Mouse (Mus musculus) gastrocnemius, adult 2 months (tissue): ENCODE data around the gene Aldh3b1. TPM values are rescaled to one million over a fixed set of nuclear protein-coding genes. Genes with fewer than 3 reads are reported as not detected.

Experiments used
- DNase-seq: peaks from one replicate; pipeline ENCODE4 v3.0.0; 2022
- H3K27ac ChIP-seq: fragments of 200-600 bp; 2 replicates; pipeline ENCODE4 v1.8.1; 2022; ENCODE audit warnings: mild to moderate bottlenecking
- H3K4me3 ChIP-seq: fragments of 200-600 bp; 2 replicates; pipeline ENCODE4 v1.8.1; 2022; ENCODE audit warnings: mild to moderate bottlenecking, moderate library complexity
- CTCF ChIP-seq: fragments of 200-600 bp; IDR thresholded peaks from 2 replicates; pipeline ENCODE4 v1.8.1; 2022; ENCODE audit warnings: antibody characterized with exemption, mild to moderate bottlenecking, moderate library complexity
- intact Hi-C: fragments of 180-260 bp; cut with DNase I; formaldehyde crosslinking; loops from one replicate; pipeline ENCODE4 v1.15.1; 2025
- total RNA-seq, 2 experiments: library from RNA; stranded (reverse); gene quantifications; 2 replicates each; pipeline ENCODE4 v1.2.3; 2021

Gene Aldh3b1
- total RNA-seq, 2 experiments from 2014 or later = 0.77 to 0.98 TPM

DNA sequence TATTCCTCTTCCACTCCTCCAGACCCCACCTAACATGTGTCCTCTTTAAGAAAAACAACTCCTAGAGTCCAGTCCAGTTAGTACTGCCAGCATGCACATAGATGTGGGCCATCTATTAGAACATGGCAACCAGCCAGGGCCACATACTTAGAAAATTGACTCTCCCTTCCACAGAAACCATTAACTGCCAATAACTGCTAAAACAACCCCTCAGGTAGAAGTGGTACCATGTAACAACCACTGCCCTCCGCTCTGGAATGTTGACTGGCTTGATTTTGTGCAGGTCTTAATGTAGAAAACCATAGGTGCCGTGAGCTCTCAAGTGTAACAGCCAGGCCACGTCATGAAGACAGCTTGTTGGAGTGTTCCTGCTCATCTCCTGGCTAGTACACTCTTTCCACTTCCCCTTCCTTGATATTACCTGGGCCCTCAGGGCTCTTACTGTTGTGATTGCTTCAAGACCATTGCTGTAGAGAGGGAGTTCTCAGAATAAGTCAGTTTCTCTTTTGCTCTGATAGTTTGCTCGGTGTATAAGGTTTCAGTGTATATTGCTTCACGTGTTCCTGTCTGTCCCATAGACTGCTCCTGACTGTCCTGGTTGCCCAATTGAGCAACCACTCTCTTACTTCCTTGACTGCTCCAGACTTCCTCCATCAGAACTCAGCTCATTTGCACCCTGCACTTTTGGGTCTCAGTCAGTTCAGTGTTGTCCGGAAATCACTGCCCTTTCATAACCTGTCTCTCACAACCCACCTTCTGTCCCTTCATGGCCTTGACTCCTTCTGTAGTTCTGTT lies 49.4 kb downstream of the Aldh3b1 start:
- no peak for TF ChIP-seq CTCF
- intact Hi-C loops = no loop called here
- no peak for DNase-seq
- no peak overlapping the region for H3K27ac ChIP-seq
- no peak overlapping the region for H3K4me3 ChIP-seq

DNA sequence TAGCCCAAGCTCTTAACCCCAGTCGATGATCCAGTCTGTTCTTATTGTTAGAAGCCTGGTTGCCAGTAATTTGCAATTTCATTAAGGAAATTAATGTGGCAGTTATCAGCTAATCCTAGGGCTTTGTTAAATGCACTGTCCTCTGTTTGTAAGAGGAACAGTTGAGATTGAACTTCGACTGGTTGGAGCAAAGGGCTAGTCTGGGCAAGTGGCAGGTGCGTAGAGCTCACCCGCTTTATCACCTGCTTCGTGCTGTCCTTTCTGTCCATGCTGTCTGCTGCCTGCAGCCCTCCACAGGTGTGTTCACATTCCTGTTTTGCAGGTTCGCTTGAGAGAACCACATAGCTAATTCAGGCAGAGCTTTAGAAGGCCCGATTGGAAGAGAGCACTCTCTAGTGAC lies 54.6 kb downstream of the Aldh3b1 start:
- no peak for DNase-seq
- TF ChIP-seq CTCF = no peak

DNA sequence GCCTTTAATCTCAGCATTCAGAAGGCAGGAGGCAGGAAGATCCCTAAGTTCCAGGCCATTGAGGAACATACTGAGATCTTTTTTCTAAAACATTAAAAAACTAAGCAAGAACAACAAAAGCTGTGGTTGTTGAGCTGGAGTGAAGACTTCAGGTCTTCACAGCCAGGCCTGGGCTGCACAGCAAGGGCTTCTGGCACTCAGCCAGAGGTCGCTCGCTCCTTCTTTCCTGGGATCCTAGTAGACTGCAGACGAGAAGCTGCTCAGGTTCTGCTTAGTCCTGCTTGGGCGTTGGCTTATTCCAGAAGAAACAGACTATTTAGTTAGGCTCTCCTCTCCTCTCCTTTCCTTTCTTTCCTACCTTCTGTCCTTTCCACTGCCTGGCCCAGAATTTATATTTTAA lies 57.2 kb downstream of the Aldh3b1 start:
- intact Hi-C loops = no loop called here
- no peak overlapping the region for H3K4me3 ChIP-seq
- no peak overlapping the region for H3K27ac ChIP-seq
- TF ChIP-seq CTCF = no peak
- DNase-seq = no peak

More for the DNA sequence above, 54.6 kb downstream of the Aldh3b1 start:
- Histone ChIP-seq H3K4me3 (no peak overlapping the region), H3K27ac (no peak overlapping the region)
- intact Hi-C loops = no loop called here

DNA sequence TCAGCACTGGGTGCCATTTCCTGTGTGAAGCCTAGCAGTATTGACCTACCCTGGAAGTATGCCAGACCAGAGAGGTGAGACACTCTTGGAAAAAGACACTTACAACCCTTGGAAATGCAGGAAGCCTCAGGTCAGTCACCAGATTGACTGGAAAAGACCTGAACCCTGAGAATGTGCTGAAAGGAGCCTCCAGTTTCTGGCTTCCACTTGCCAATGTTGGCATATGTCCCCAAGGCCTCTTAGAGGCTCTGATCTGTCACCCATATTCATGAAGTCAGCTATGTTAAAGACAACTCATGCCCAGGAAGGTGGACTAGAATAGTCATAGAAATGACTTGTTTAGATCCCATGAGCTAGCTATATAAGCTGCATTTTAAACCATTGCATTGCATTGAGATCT lies 58.1 kb downstream of the Aldh3b1 start:
- no peak for TF ChIP-seq CTCF
- H3K27ac ChIP-seq = no peak overlapping the region
- intact Hi-C loops = no loop called here
- DNase-seq = no peak
- no peak overlapping the region for H3K4me3 ChIP-seq

DNA sequence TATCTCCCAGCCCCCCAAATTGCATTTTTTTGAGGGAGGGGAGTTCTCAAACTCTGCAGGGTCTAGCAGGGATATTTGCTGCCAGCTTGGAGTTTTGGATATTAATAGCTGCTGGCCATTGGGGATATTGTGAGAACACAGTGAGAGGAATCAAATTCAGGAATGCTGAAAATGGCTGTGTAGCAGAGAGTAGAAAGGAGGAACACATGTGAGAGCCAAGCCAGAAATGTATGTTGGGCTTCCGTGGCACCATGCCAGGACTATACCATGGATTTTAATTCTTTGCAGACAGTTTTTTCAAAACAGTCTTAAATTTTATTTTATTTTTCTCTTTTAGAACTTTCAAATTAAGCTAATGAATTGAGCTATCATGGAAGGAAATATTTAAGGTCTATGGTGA lies 61.3 kb downstream of the Aldh3b1 start:
- no peak for DNase-seq
- intact Hi-C loops = no loop called here
- Histone ChIP-seq H3K4me3 (no peak overlapping the region), H3K27ac (no peak overlapping the region)
- no peak for TF ChIP-seq CTCF

DNA sequence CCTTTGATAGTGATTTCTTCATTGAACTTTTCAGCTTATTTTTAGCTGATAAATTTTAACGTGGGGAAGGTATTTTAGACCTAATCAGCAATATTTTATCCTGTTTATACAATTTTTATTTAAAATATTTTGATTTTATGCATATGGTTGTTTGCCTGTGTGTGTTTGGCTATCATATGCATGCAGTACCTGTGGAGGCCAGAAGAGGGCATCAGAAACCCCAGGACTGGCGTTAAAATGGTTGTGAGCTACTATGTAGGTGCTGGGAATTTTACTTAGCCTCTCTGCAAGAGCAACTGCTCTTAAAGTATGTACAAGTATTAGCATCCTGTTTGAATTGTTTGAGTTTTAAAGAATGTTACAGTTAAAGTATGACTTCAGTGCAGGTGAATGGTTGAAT lies 64.6 kb downstream of the Aldh3b1 start:
- no peak overlapping the region for H3K4me3 ChIP-seq
- intact Hi-C loops = no loop called here
- peak; percentile 49 for TF ChIP-seq CTCF
- DNase-seq = no peak
- H3K27ac ChIP-seq = no peak overlapping the region

Other genes starting within 250 kb of the Aldh3b1 start
- 10 to 100 TPM; 21.4 to 30.4 TPM for gene Lrp5, start 243.2 kb downstream of the Aldh3b1 start, total RNA-seq
- 1 to 10 TPM; 9.6 to 9.8 TPM for gene 1810055G02Rik, start 221.5 kb downstream of the Aldh3b1 start, total RNA-seq
- 10 to 100 TPM; 21.7 to 24.2 TPM for gene Kmt5b, start 162.4 kb downstream of the Aldh3b1 start, total RNA-seq
- gene Chka, start 78.0 kb downstream of the Aldh3b1 start, total RNA-seq = 1 to 10 TPM; 1.8 to 5.4 TPM
- gene Tcirg1, start 22.7 kb downstream of the Aldh3b1 start, total RNA-seq = 1 to 10 TPM; 5.1 to 5.8 TPM
- gene Ndufs8, start 17.0 kb downstream of the Aldh3b1 start, total RNA-seq = 100 to 1,000 TPM; 211 to 334 TPM
- gene Unc93b1, start 5.4 kb upstream of the Aldh3b1 start, total RNA-seq = 1 to 10 TPM; 3.6 to 6.4 TPM
- gene Aldh3b3, start 28.8 kb upstream of the Aldh3b1 start, total RNA-seq = not detected
- under 1 TPM; 0.11 to 0.15 TPM for gene Aldh3b2, start 42.5 kb upstream of the Aldh3b1 start, total RNA-seq
- 1 to 10 TPM; 1.7 to 2.6 TPM for gene Acy3, start 56.8 kb upstream of the Aldh3b1 start, total RNA-seq
- gene Tbx10, start 62.9 kb upstream of the Aldh3b1 start, total RNA-seq = not detected
- gene Nudt8, start 70.8 kb upstream of the Aldh3b1 start, total RNA-seq = 10 to 100 TPM; 19.2 to 31.9 TPM
- under 1 TPM; 0.33 to 0.56 TPM for gene Gm49405, start 70.8 kb upstream of the Aldh3b1 start, total RNA-seq
- 1 to 10 TPM in 1 of 2 experiments, under 1 TPM in 1; 0.56 to 2.6 TPM for gene Doc2g, start 73.5 kb upstream of the Aldh3b1 start, total RNA-seq
- 100 to 1,000 TPM; 399 to 553 TPM for gene Ndufv1, start 83.0 kb upstream of the Aldh3b1 start, total RNA-seq
- 100 to 1,000 TPM; 386 to 408 TPM for gene Gstp1, start 108.2 kb upstream of the Aldh3b1 start, total RNA-seq
- gene Gstp2, start 116.2 kb upstream of the Aldh3b1 start, total RNA-seq = 100 to 1,000 TPM; 169 to 183 TPM
- not detected for gene Gstp3, start 129.8 kb upstream of the Aldh3b1 start, total RNA-seq
- not detected for gene Cabp2, start 151.8 kb upstream of the Aldh3b1 start, total RNA-seq
- 10 to 100 TPM; 17.9 to 22.4 TPM for gene Cdk2ap2, start 167.4 kb upstream of the Aldh3b1 start, total RNA-seq
- 1 to 10 TPM; 2.3 to 2.5 TPM for gene Pitpnm1, start 170.2 kb upstream of the Aldh3b1 start, total RNA-seq
- gene Aip, start 196.1 kb upstream of the Aldh3b1 start, total RNA-seq = 10 to 100 TPM; 69.9 to 71.8 TPM
- not detected for gene Gpr152, start 210.0 kb upstream of the Aldh3b1 start, total RNA-seq
- not detected for gene Cabp4, start 214.2 kb upstream of the Aldh3b1 start, total RNA-seq
- 10 to 100 TPM in 1 of 2 experiments, 1 to 10 TPM in 1; 9.8 to 14.7 TPM for gene Coro1b, start 218.8 kb upstream of the Aldh3b1 start, total RNA-seq
- gene Ptprcap, start 223.8 kb upstream of the Aldh3b1 start, total RNA-seq = under 1 TPM in 1 of 2 experiments, not detected in 1; 0.43 TPM
- gene Rps6kb2, start 233.5 kb upstream of the Aldh3b1 start, total RNA-seq = 10 to 100 TPM; 24.8 to 27.8 TPM
- 10 to 100 TPM; 23.1 to 25.9 TPM for gene Carns1, start 245.7 kb upstream of the Aldh3b1 start, total RNA-seq